Mouse (Mus musculus) liver, embryonic 14.5 days (tissue): ENCODE measurements at regions not wholly inside any gene's neighbourhood (a gene's known extent, or its start where the extent isn't known, plus 50 kb on each side); places are given as distances from the start of the nearest gene placed in this dataset.

Source experiments
- ATAC-seq: fragments of 200-750 bp; cut with Nextera tagmentation; 2 replicates; pipeline ENCODE4 v1.8.0; 2017; ENCODE audit warnings: moderate number of reproducible peaks, mild to moderate bottlenecking, moderate library complexity; ENCODE audit not compliant: insufficient read depth
- DNase-seq, 3 experiments: peaks; one replicate each; pipeline ENCODE4 v3.0.0-alpha.2; 2012 to 2013; ENCODE audit warnings: low read depth in 3 of 3, low spot score in 3 of 3
- H3K27ac ChIP-seq: fragments of 300-500 bp; sonication (generic); 2 replicates; pipeline ENCODE4 v1.5.1; 2014; ENCODE audit warnings: moderate library complexity, mild to moderate bottlenecking, control low read depth, inconsistent platforms
- H3K27me3 ChIP-seq: fragments of 300-500 bp; sonication (generic); 2 replicates; pipeline ENCODE4 v1.6.1; 2014; ENCODE audit warnings: mild to moderate bottlenecking, low read length, moderate library complexity; ENCODE audit not compliant: control insufficient read depth, insufficient read depth
- H3K36me3 ChIP-seq: fragments of 300-500 bp; sonication (generic); replicated peaks from 2 replicates; pipeline ENCODE4 v1.6.1; 2014; ENCODE audit warnings: low read depth; ENCODE audit not compliant: control insufficient read depth, insufficient read depth
- H3K4me1 ChIP-seq, 2 experiments: fragments of 200-500 bp in 1 of 2; fragments of 300-500 bp in 1 of 2; sonication (generic) in 1 of 2; replicated peaks; 2 replicates each; pipeline ENCODE4 v1.6.1; 2012 to 2014; ENCODE audit warnings: antibody characterized with exemption in 1 of 2, inconsistent platforms in 1 of 2, low read length in 1 of 2; ENCODE audit not compliant: control insufficient read depth in 2 of 2, insufficient read depth in 2 of 2
- H3K4me2 ChIP-seq: fragments of 300-500 bp; sonication (generic); 2 replicates; pipeline ENCODE4 v1.6.1; 2014; ENCODE audit warnings: low read depth, mild to moderate bottlenecking, control low read depth, moderate library complexity
- H3K4me3 ChIP-seq, 2 experiments: fragments of 200-500 bp in 1 of 2; fragments of 300-500 bp in 1 of 2; sonication (generic) in 1 of 2; 2 replicates each; pipeline ENCODE4 v1.5.1; 2012 to 2014; ENCODE audit warnings: low read depth in 2 of 2, low read length in 2 of 2, mild to moderate bottlenecking in 2 of 2, control low read depth in 1 of 2, inconsistent platforms in 1 of 2, moderate library complexity in 1 of 2; ENCODE audit not compliant: insufficient read depth in 1 of 2
- H3K9ac ChIP-seq: fragments of 300-500 bp; sonication (generic); replicated peaks from 2 replicates; pipeline ENCODE4 v1.6.1; 2014; ENCODE audit warnings: mild to moderate bottlenecking, control low read depth, moderate library complexity
- H3K9me3 ChIP-seq: fragments of 300-500 bp; sonication (generic); 2 replicates; pipeline ENCODE4 v1.6.1; 2016; ENCODE audit warnings: low read length, mixed read lengths; ENCODE audit not compliant: control insufficient read depth
- CTCF ChIP-seq: IDR thresholded peaks from 2 replicates; pipeline ENCODE4 v1.5.1; 2016; ENCODE audit warnings: antibody characterized with exemption, low read depth, control low read depth
- EP300 ChIP-seq: IDR thresholded peaks from 2 replicates; pipeline ENCODE4 v1.6.1; 2016; ENCODE audit warnings: antibody characterized with exemption, low read depth
- WGBS: fragments of 180-500 bp; shearing (Covaris S2); extraction: QIAGEN DNeasy Blood & Tissue Kit; methylation state at CpG from one replicate; pipeline ENCODE4 v1.1.7; 2014; ENCODE audit not compliant: insufficient replicate concordance; 5-methylcytosine and 5-hydroxymethylcytosine counted together

DNA sequence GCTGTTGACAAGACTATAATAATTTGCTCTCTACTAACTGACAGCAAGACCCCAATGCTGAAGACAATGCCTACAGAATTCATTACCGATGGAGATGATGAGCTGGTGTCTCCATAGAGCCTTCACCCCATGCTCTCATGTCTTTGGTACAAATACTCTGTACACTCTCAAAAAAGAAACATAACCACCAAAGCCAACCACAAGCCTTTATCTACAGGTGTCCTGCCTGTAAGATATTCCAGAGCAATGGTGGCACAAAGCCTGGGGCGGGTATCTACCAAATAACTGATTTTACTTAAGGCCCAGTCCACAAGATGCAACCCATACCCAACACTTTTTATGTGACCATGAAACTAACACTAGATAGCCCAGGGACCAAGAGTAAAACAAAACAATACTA, 273.1 kb downstream of the Rpl36a-ps1 start:
- H3K4me3 ChIP-seq: no peak overlapping the region
- no peaks in the 10 kb centered on the region for H3K9me3 ChIP-seq
- ATAC-seq (no peak), DNase-seq (no peak)
- no peaks in the 10 kb centered on the region for H3K27me3 ChIP-seq
- TF ChIP-seq EP300 (no peak), CTCF (no peak)
- no peak overlapping the region for H3K27ac ChIP-seq
- no peak overlapping the region for H3K4me2 ChIP-seq
- no peak overlapping the region for H3K9ac ChIP-seq
- 61% methylated on average over 2 of the region's 2 CpGs for WGBS
- no peaks in the 10 kb centered on the region for H3K36me3 ChIP-seq
- no peaks in the 10 kb centered on the region for H3K4me1 ChIP-seq

DNA sequence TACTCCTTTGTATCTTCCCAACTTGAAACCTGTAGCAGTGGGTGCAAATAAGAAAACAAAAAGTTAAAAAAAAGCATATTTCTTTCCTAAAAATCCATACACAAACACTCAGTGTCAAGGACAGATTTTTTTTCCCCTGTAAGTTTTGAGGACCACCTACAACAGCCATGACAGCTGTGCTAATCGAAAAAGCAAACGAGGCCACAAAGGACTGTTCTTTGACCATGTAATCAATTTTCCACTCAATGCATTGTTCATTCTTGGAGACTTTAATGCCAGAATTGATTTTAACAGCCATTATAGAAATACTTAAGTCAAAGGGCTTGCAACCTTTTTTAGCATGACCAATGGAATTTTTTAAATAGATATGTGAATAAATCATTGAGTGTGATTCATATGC, 286.1 kb downstream of the Rpl36a-ps1 start:
- Histone ChIP-seq H3K27ac (no peak overlapping the region), H3K4me1 (no peaks in the 10 kb centered on the region), H3K36me3 (no peaks in the 10 kb centered on the region), H3K4me2 (no peak overlapping the region), H3K9me3 (no peaks in the 10 kb centered on the region), H3K27me3 (no peaks in the 10 kb centered on the region), H3K9ac (no peak overlapping the region), H3K4me3 (no peak overlapping the region)
- no peak for TF ChIP-seq EP300
- no peak for TF ChIP-seq CTCF
- ATAC-seq (no peak), DNase-seq (no peak)
- 61% methylated on average over 2 of the region's 2 CpGs for WGBS

DNA sequence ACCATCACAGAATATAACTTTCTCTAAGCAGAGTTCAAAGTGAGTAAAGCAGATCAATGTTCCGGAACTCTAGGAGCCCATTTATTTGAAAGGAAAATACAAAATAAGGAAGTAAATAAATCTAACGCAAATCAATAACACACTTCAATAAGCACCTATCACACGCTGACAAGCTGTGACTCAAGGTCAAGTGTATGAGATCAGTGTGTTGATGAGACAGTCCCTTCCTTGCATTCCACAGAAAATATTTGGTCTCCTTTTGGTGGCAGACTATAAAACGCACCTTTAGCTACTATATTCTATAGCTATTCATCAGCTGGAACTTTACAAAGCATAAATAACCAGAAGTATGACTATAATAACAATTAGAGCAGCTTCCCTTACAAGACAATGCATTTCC, 286.5 kb downstream of the Rpl36a-ps1 start:
- DNase-seq: no peak
- WGBS: 57% methylated on average over 4 of the region's 4 CpGs
- Histone ChIP-seq H3K9ac (no peak overlapping the region), H3K36me3 (no peaks in the 10 kb centered on the region), H3K4me3 (no peak overlapping the region), H3K4me1 (no peaks in the 10 kb centered on the region), H3K27me3 (no peaks in the 10 kb centered on the region), H3K27ac (no peak overlapping the region), H3K4me2 (no peak overlapping the region), H3K9me3 (no peaks in the 10 kb centered on the region)
- no peak for TF ChIP-seq CTCF
- TF ChIP-seq EP300: no peak
- ATAC-seq: no peak

DNA sequence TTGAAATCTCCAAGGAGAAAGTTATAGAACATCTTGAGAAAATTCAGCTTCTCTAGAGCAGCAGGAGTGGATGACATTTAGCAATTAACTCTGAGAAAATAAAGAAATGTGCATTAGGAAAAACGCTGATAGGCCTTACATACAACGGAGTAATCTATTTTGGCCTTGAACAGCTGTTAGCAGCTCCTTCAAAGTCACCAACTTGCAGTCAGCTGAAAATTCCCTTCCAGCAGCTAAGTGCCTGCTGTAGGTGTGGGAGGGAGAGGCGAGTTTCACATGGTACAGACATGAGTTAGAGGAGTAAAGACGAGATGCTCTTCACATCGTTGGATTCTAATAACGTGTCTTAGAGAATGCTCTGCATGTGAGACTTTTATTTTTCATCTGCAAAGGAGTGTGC, 290.8 kb downstream of the Rpl36a-ps1 start:
- Histone ChIP-seq H3K27ac (no peak overlapping the region), H3K9ac (no peak overlapping the region), H3K27me3 (no peaks in the 10 kb centered on the region), H3K36me3 (no peaks in the 10 kb centered on the region), H3K4me1 (no peaks in the 10 kb centered on the region), H3K9me3 (no peaks in the 10 kb centered on the region), H3K4me3 (no peak overlapping the region), H3K4me2 (no peak overlapping the region)
- no peak for DNase-seq
- ATAC-seq: no peak
- TF ChIP-seq EP300 (no peak), CTCF (no peak)
- 62% methylated on average over 6 of the region's 6 CpGs for WGBS

DNA sequence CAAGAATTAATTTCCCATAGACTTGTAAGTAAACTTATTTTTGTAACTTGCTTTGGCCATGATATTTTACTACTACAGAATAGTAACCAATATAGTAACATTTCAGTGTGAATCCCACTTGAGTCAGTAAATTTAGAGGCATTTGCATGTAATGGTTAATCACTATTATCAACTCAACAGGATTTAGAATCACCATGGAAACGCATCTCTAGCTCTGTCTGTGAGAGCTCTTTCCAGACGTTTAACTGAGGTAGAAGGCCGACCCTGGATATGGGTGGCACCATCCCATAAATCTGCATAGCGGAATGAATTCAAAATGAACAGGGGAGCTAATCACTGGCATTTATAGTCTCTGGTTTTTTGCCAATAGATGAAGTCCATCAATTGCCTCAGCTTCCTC, 337.6 kb downstream of the Rpl36a-ps1 start:
- H3K4me3 ChIP-seq: no peak overlapping the region
- H3K4me2 ChIP-seq: no peak overlapping the region
- H3K9me3 ChIP-seq: no peaks in the 10 kb centered on the region
- 49% methylated on average over 4 of the region's 4 CpGs for WGBS
- H3K27ac ChIP-seq: no peak overlapping the region
- no peak overlapping the region for H3K9ac ChIP-seq
- DNase-seq: no peak
- no peak for ATAC-seq
- TF ChIP-seq EP300 (no peak), CTCF (no peak)
- no peaks in the 10 kb centered on the region for H3K4me1 ChIP-seq
- no peaks in the 10 kb centered on the region for H3K36me3 ChIP-seq
- H3K27me3 ChIP-seq: no peaks in the 10 kb centered on the region
